Mouse (Mus musculus) v-Abl transformed pro-B cells (cell line): ENCODE data around the gene H2-Aa.

Experiments used
- in situ Hi-C, 2 experiments: fragments of 400-800 bp; cut with MboI; formaldehyde crosslinking; loops; one replicate each; pipeline ENCODE4 v1.15.1; 2025; ENCODE audit not compliant: unreplicated experiment in 2 of 2

The H2-Aa gene

DNA sequence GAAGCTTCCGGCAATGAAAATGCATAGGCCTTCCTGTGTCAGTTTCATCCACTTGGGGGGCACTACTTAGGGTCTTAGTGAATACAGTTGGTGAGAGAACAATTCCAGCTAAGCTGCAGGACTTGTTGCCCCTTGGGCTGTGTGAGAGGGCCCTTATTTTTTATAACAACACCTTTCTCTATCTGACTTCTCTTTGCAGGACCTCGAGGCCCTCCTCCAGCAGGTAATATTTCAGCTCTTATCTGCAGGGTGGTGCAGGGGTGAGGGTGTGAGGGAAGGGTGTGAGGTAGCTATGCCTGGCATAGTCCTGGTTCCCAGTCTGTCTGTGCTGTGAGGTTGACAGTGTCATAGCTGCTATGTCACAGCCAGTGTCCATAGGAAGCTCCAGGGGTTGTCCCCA is 19.4 kb downstream of the H2-Aa start:
- in situ Hi-C loops = no loop called here

DNA sequence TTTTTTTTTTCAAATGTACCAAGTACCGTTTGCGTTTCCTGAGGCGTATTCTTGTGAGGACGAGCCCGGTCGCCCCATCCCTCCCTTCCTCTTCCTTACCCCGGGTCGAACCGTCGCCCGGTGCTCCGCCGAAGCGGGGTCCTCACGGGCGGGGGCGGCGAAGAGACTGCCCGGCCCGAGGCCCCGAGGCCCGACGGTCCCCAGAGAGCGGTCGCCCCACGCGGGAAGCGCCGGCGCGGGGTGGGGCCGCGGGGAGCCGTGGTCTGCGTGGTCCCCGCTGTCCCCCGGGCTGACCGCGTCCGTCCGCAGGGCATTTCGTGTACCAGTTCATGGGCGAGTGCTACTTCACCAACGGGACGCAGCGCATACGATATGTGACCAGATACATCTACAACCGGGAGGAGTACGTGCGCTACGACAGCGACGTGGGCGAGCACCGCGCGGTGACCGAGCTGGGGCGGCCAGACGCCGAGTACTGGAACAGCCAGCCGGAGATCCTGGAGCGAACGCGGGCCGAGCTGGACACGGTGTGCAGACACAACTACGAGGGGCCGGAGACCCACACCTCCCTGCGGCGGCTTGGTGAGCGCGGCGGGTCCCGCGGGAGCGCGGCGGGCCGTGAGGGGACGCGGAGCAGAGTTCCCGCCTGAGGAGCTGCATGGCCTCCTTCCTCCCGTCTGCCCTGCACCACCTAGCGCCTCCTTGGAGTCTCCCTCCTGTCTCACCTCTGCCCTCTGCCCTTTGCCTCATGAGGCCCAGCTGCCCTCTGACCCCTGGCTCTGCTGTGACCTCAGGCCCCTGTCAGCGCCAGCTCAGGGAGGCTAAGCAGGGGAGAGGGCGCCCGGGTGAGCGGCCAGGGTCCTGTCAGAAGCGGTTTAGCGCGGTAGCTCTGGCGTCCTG is 22.9 kb downstream of the H2-Aa start:
- in situ Hi-C loops = loop anchor here in 1 of 2 experiments (5.0 kb wide), 1 partner anchor 43 kb away; the partner anchor contains the start of gene H2-Eb1

DNA sequence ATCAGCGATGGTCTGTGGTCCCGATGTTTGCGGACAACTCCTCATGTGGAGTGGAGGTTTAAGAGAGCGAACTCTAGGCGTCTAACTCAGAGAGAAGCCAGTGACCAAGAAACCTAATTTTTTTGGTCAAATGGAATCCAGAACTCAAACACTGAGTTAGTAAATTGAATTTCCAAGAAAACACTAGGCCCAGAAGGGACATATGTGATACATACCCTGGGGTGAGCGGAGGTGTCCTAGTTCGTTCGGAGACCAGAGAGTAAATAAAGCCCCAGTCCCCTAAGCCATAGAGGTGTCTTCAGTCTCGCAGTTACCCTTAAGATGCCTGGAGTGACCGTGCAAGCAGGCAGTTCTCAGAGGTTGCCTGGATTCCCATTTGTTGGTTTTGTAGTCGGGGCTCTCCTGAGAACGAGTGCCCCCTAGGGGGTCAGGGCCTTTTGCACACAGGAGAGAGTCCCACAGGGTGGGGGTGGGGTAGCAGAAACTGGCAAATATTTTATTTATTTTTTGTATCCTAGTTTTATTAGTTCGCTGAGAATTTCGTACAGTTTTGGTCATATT is 23.7 kb downstream of the H2-Aa start:
- in situ Hi-C loops = loop anchor here in 1 of 2 experiments (5.0 kb wide), 1 partner anchor 43 kb away; the partner anchor contains the start of gene H2-Eb1

DNA sequence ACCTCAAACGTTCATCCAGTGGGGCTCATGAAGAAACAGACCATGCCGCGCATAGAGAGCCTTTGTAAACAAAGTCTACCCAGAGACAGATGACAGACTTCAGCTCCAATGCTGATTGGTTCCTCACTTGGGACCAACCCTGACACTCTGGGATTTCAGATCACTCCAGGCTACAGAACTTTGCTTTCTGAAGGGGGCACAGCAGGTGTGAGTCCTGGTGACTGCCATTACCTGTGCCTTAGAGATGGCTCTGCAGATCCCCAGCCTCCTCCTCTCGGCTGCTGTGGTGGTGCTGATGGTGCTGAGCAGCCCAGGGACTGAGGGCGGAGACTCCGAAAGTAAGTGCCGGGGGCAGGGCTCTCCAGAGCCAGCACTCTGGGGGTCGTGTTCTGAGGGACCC is 24.6 kb downstream of the H2-Aa start:
- in situ Hi-C loops = loop anchor here in 1 of 2 experiments (5.0 kb wide), 1 partner anchor 44 kb away; the partner anchor contains the start of gene H2-Eb1

DNA sequence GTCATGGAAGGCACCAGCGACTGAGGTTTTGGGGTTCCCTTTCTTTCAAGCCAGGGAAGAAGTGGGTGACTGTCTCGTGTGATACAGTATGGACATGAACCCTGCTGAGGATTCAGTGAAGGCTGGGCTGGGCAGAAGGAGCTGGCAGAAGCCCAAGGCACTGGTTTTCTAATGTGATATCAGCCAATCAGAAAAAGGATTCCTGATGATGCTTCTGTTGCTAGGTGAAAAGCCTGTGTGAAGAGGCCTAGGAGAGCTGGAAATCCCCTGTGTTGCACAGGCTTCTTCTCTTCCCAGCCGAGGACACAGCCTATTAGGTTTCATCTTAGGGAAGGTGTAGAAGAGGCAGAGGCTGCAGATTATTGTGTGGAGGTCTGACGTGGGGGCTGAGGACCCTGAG is 26.1 kb downstream of the H2-Aa start:
- in situ Hi-C loops = loop anchor here in 1 of 2 experiments (5.0 kb wide), 1 partner anchor 46 kb away; the partner anchor contains the start of gene H2-Eb1

DNA sequence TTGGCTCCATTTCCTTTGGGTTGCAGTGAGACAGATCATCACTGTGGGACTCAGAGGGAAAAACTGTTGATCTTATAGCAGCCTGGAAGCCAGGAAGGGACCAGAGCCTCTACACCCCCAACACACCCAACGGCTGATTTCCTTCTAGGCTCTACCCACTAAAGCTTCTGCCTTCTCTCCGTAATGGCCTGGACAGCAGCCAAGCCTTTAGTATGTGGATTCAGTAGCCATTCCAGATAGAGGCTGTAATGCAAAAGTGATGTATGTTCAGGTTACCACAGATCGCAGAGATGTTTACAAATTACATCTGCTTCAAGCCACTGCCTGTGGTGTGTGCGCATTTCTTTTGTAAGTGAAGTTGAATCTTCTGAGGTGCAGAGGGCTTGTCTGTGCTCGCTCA is 27.1 kb downstream of the H2-Aa start:
- in situ Hi-C loops = loop anchor here in 1 of 2 experiments (5.0 kb wide), 1 partner anchor 47 kb away; the partner anchor contains the start of gene H2-Eb1

- in situ Hi-C loops = loop anchor here in 1 of 2 experiments (5.0 kb wide), 1 partner anchor 90 kb away; no protein-coding TSS in a partner anchor
These were observed 29.8 kb downstream of the H2-Aa start, which contains the start of gene H2-Ab1 for GRCm38 (mm10) chr17:34257594-34258375. H2-Ab1 (plus strand) TSS chr17:34257689.

GRCm38 (mm10) chr17:34256501-34256900 is 31.1 kb downstream of the H2-Aa start:
- in situ Hi-C loops = loop anchor here in 1 of 2 experiments (5.0 kb wide), 1 partner anchor 91 kb away; no protein-coding TSS in a partner anchor

- in situ Hi-C loops = no loop called here
These were observed 36.0 kb downstream of the H2-Aa start for GRCm38 (mm10) chr17:34251666-34252065.

DNA sequence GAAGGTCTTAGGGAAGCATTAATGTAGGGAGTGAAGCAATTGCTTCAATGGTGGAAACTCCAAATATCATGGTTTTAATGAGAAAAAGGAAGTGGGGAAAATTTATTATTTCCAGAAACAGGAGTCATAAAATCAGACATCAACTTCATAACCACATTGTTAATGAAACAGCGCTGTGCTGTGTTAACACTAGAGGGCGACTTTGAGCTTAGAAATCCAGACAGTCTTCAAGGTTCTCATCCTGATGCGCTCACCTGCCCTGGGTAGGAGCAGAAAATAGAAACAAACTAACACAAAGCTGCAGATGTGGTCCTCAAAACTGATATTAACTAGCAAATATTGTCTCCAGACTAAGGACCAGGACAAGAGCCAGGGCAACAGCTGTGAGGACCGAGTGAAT is 37.7 kb downstream of the H2-Aa start:
- in situ Hi-C loops = loop anchor here (5.0 to 10.0 kb wide), 4 partner anchors 97 to 165 kb away; no protein-coding TSS in a partner anchor

DNA sequence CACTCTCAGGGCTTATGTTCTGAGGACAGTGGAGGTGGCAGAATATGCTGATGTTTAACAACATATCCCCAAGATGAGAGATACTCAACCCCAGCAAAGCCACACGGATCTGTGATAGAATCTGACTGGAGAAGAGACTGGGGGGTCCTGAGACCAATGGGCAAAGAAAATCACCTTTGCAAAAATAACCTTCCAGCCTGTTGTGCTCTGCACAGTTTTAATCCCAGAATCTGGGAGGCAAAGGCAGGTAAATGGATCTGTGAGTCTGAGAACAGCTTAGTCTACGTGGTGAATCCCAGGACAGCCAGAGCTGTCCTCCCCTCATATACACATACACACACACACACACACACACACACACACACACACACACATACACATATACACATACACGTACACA is 38.3 kb downstream of the H2-Aa start:
- in situ Hi-C loops = loop anchor here (5.0 to 10.0 kb wide), 4 partner anchors 98 to 165 kb away; no protein-coding TSS in a partner anchor

DNA sequence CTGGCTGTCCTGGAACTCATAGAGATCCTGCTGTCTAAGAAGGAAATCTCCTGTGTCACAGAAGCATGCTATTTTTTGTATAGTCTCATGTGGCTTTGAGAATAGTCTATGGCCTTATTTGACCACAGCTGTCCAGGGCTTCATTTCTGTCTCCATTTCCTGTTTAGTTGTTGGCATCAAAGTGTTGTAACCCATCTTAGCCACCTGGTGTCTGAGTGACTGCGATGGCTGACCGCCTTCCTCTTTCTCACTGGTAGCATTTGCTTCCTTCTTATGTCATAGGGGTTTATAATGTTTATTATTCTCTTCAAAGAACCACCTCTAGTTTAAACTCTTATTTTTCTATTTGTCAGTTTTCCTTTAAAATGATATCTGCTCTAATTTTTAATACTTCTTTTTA is 38.9 kb downstream of the H2-Aa start:
- in situ Hi-C loops = loop anchor here (5.0 to 10.0 kb wide), 4 partner anchors 99 to 166 kb away; no protein-coding TSS in a partner anchor

DNA sequence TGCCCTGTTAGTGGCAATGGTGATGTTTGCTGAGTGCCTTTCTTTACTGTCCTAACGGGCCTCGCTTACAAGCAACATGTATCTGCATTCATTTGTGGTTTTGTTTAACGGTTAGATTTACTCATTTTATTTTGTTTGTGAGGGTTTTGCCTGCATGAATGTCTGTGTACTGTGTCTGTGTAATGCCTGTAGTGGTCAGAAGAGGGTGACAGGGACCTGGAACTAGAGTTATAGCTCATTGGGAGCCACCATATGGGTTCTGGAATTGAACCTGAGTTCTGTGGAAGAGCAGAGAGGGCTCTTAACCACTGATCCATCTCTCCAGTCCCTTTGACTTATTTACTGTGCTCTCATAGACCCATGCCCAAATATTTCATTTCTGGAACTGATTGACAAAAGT is 40.6 kb downstream of the H2-Aa start:
- in situ Hi-C loops = loop anchor here (5.0 to 10.0 kb wide), 4 partner anchors 100 to 168 kb away; no protein-coding TSS in a partner anchor

DNA sequence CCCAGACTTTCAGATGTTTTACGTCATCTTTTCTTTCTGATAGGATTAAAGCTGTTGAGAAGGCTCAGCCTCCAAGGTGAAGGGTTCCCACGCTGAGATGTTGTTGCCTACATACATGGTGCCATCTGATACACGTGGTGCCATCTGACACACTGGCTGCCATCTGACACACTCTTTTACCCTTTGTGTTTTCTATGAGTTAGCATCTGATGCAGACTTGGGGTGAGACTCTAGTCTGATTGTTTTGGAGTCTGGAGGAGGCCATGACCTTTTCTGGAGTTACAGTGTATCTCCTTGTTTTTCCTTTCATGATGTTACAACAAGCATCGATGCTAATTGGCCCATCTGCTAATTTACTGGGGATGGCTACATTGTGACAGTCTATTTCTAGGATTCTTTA is 43.0 kb downstream of the H2-Aa start:
- in situ Hi-C loops = loop anchor here (5.0 to 10.0 kb wide), 4 partner anchors 103 to 170 kb away; no protein-coding TSS in a partner anchor

DNA sequence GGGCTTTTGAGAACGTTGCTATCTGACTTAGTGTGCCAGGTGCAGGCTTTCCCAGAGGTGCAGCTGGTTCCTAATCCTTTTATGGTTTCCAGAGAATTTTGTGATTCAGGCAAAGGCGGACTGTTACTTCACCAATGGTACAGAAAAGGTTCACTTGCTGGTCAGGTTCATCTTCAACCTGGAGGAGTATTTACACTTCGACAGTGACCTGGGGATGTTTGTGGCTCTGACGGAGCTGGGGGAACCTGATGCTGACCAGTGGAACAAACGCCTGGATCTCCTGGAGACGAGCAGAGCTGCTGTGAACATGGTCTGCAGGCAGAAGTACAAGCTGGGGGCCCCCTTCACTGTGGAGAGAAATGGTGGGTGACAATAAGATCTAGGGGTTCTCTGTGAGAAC is 46.7 kb downstream of the H2-Aa start:
- in situ Hi-C loops = loop anchor here in 1 of 2 experiments (10.0 kb wide), 2 partner anchors 144 to 174 kb away; no protein-coding TSS in a partner anchor

DNA sequence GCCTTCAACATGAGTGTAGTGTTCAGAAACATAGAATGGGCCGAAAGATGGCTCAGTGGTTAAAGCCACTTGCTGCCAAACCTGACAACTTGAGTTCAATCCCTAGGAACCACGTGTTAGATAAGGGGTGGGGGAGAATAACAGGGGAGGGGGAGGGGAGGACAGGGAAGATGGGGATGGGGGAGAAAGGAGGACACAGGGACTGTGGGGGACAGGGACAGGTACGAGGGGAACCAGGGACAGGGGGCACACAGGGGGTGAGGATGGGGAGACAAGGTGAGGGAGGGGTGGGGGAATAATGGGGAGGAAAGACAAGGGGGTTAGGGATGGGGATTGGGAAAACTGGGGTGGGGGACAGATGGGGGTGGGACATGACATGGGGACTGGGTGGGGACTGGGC is 47.3 kb downstream of the H2-Aa start:
- in situ Hi-C loops = loop anchor here in 1 of 2 experiments (10.0 kb wide), 2 partner anchors 144 to 174 kb away; no protein-coding TSS in a partner anchor

DNA sequence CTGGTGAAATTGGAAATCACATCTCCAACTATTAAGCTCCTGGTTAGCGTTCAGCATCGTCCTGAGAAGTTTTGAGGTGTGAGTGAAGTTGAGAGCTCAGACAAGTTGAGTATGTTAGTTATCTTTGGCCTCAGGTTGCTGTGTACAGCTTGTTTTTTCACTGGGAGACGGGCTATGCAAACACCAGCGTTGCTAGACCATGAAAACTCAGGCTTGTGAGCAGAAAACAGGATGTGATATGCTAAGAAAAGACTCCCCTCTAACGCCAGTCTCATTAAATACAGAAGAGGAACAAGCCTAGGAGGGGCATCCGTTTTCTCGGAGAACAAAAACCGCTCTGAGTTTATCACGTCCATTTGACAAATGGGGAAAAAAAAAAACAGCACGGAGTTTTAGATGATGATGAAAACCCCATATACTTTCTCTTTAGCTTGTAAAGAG is 48.0 kb downstream of the H2-Aa start:
- in situ Hi-C loops = loop anchor here (5.0 to 10.0 kb wide), 5 partner anchors 67 to 175 kb away; no protein-coding TSS in a partner anchor

DNA sequence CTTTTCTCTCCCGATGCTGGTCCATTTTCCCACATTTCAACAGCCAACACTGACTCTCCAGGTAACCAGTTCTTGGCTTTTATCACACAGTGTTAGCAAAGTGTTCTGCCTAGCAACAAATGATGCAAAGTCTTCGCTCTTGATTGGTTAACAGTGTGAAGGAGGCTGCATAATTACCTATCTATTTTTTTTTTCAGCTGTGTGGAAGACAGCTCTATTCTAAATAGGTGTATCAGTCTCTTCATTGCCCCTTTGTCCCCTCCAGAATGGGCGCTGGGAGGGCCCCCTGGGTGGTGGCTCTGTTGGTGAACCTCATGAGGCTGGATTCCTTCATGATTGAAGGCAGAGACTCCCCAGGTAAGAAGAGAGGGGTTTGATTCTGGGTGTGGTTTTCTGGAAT is 48.9 kb downstream of the H2-Aa start, which contains the start of gene H2-Ob:
Gene H2-Ob (plus strand): TSS at position 198 of the 400 bp plus-strand sequence.
- in situ Hi-C loops = loop anchor here (5.0 to 10.0 kb wide), 3 partner anchors 66 to 164 kb away; no protein-coding TSS in a partner anchor

DNA sequence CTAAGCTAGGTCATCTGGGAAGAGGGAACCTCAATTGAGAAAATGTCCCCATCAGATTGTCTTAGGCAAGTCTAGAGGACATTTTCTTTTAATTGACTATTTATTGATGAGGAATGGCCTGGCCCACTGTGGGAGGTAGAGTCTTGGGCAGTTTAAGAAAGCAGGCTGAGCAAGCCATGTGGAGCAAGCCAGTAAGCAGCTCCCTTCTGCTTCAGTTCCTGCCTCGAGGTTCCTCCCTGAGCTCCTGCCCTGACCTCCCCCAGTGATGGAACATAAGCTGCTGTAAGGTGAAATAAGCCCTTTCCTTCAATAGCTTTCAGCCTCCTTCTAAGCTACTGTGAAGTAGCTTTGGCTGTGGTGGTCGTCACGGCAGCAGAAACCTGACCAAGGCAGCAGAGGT is 49.9 kb downstream of the H2-Aa start:
- in situ Hi-C loops = loop anchor here (5.0 to 10.0 kb wide), 3 partner anchors 65 to 163 kb away; no protein-coding TSS in a partner anchor
